Mouse (Mus musculus) spleen, adult 2 months (tissue): Measurements from ENCODE around the gene Zbtb37.

Source experiments
- CTCF ChIP-seq: fragments of 200-500 bp; IDR thresholded peaks from 2 replicates; pipeline ENCODE4 v1.5.1; 2011; ENCODE audit warnings: mild to moderate bottlenecking, inconsistent platforms; ENCODE audit not compliant: insufficient read depth, insufficient read length, insufficient replicate concordance; ENCODE audit errors: extremely low read depth
- POLR2A ChIP-seq: fragments of 200-500 bp; IDR thresholded peaks from 2 replicates; pipeline ENCODE4 v1.6.1; 2011; ENCODE audit warnings: low read depth, low read length, inconsistent platforms

DNA sequence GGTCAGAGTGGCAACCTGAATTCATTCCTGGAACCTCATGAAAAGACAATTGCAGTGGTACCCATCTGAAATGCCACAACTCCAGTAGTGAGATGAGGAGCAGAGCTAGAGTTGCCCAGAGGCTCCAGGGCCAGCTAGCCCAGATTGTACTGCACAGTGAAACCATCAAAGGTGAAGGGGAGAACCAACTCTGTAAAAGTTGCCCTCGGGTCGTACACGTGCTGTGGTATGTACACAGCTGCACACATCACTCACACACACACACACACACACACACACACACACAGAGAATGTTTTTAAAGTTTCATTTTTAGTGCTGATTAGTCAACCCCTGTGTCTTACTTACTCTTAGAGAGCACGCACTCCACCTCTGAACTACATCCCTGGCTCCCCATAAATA lies 53.3 kb downstream of the Zbtb37 start:
- TF ChIP-seq CTCF = no peak
- no peak for TF ChIP-seq POLR2A
